Mouse (Mus musculus) embryonic facial prominence, embryonic 10.5 days (tissue): Measurements from ENCODE around the gene Gusb. TPM values are rescaled to one million over a fixed set of nuclear protein-coding genes. Genes with fewer than 3 reads are reported as not detected.

Source experiments
- DNase-seq: peaks from one replicate; pipeline ENCODE4 v3.0.0-alpha.2; 2017; ENCODE audit warnings: low spot score
- H3K27ac ChIP-seq: fragments of 300-500 bp; sonication (generic); replicated peaks from 2 replicates; pipeline ENCODE4 v1.5.1; 2016; ENCODE audit warnings: mild to moderate bottlenecking
- H3K27me3 ChIP-seq: fragments of 300-500 bp; sonication (generic); replicated peaks from 2 replicates; pipeline ENCODE4 v1.6.1; 2016; ENCODE audit warnings: low read depth, mild to moderate bottlenecking; ENCODE audit not compliant: poor library complexity, severe bottlenecking
- H3K36me3 ChIP-seq: fragments of 300-500 bp; sonication (generic); replicated peaks from 2 replicates; pipeline ENCODE4 v1.6.1; 2016; ENCODE audit warnings: mild to moderate bottlenecking, moderate library complexity
- H3K4me1 ChIP-seq: fragments of 300-500 bp; sonication (generic); 2 replicates; pipeline ENCODE4 v1.6.1; 2016
- H3K4me3 ChIP-seq: fragments of 300-500 bp; sonication (generic); 2 replicates; pipeline ENCODE4 v1.5.1; 2016; ENCODE audit warnings: mild to moderate bottlenecking, moderate library complexity
- H3K9me3 ChIP-seq: fragments of 300-500 bp; sonication (generic); 2 replicates; pipeline ENCODE4 v1.6.1; 2016; ENCODE audit warnings: mild to moderate bottlenecking
- WGBS: fragments of 180-500 bp; shearing (Covaris S2); methylation state at CpG from one replicate; pipeline ENCODE4 v1.1.7; 2016; 5-methylcytosine and 5-hydroxymethylcytosine counted together
- polyA plus RNA-seq: library from polyadenylated mRNA; unstranded; fragments of >200 nt; fragmentation: Nextera tagmentation; extraction: Ambion mirVana; gene quantifications from 2 replicates; pipeline ENCODE4 v1.2.1, GENCODE M21; 2016

The Gusb gene
- polyA plus RNA-seq, 1 experiment from 2014 or later = 45.3 TPM

DNA sequence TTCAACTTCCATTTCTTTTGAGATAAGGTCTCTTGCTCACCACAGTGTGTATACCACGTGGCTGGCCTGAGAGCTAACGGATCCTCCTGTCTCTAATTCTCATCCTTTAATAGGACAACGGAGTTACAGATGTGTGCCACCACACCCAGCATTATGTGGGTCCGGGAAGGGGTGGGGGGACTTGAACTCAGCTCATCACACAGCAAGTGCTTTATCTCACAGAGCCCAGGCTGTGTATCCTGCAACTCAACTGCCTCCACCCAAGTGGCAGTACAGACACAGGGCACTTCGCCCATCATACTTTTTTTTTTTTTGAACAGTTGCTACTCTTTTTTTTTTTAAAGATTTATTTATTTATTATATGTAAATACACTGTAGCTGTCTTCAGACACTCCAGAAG lies 11.0 kb downstream of the Gusb start:
- no peaks in the 10 kb centered on the region for H3K27me3 ChIP-seq
- H3K9me3 ChIP-seq = no peaks in the 10 kb centered on the region
- H3K36me3 ChIP-seq = peaks cover 64% of the 10 kb centered on the region
- WGBS = 94% methylated on average over 5 of the region's 5 CpGs
- H3K4me3 ChIP-seq = no peak overlapping the region
- H3K27ac ChIP-seq = no peak overlapping the region
- H3K4me1 ChIP-seq = no peaks in the 10 kb centered on the region
- DNase-seq = no peak

DNA sequence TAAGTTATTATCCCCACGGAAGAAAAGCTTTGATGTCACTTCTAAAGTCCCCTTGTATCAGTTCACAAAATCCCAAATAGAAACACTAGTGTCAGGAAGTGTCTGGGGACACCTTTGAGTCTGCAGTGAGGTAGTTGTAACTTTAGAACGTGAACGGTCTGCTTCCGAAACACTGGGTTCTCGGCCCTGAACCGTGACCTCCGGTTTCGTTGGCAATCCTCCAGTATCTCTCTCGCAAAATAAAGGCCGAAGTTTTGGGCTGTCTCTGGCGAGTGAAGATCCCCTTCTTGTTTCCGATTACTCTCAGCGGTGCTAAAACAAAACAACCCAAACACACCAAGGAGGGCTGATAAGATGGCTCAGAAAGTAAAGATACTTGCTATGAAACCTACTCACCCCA lies 13.5 kb downstream of the Gusb start:
- H3K36me3 ChIP-seq = peaks cover 63% of the 10 kb centered on the region
- no peaks in the 10 kb centered on the region for H3K9me3 ChIP-seq
- no peaks in the 10 kb centered on the region for H3K4me1 ChIP-seq
- no peak overlapping the region for H3K27ac ChIP-seq
- H3K27me3 ChIP-seq = no peaks in the 10 kb centered on the region
- no peak for DNase-seq
- whole genome bisulfite sequencing = 90% methylated on average over 13 of the region's 13 CpGs
- H3K4me3 ChIP-seq = no peak overlapping the region

DNA sequence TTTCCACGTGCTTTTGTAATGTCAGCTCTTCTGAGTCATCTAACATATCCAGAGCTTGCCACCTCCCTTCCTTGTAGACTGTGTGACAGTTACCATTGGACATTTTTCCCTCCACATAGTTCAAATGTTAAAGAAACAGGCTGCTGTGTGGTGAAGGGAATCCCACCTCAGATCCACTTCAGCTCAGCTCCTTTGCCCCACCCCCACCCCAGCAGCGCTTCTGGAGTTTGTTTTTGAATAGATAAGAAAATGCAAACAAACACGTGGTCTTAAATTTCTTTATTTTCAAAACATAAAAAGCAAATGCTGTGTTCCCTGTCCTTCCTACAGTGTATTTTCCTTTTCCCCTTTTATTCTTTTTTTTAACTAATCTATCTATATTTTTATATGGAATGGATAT lies 22.6 kb downstream of the Gusb start:
- 77% methylated on average over 3 of the region's 3 CpGs for WGBS
- Histone ChIP-seq H3K4me3 (no peak overlapping the region), H3K9me3 (no peaks in the 10 kb centered on the region), H3K27ac (no peak overlapping the region), H3K36me3 (peaks cover 44% of the 10 kb centered on the region), H3K4me1 (no peaks in the 10 kb centered on the region), H3K27me3 (no peaks in the 10 kb centered on the region)
- no peak for DNase-seq

DNA sequence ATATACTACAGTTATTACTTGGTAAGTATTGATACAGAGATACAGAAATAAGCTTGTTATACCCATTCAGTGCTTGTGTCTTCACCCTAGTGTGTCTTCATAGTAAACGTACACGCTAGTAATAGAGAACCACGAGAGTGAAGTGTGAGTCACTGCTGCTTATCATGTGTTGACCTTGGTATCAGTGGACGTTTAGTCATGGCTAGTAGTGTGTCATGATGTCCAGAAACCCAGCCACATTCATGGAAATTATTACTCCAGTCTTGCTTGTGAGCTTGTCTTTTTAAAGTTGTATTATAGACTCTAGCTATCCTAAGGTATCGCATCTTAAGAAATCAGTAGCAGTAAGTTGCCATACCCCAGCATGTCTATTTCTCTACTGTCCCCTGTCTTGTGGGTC lies 24.2 kb downstream of the Gusb start:
- H3K36me3 ChIP-seq = peaks cover 39% of the 10 kb centered on the region
- H3K27me3 ChIP-seq = no peaks in the 10 kb centered on the region
- H3K9me3 ChIP-seq = no peaks in the 10 kb centered on the region
- no peak overlapping the region for H3K4me3 ChIP-seq
- DNase-seq = no peak
- no peaks in the 10 kb centered on the region for H3K4me1 ChIP-seq
- H3K27ac ChIP-seq = no peak overlapping the region
- WGBS = 93% methylated on average over 5 of the region's 5 CpGs

DNA sequence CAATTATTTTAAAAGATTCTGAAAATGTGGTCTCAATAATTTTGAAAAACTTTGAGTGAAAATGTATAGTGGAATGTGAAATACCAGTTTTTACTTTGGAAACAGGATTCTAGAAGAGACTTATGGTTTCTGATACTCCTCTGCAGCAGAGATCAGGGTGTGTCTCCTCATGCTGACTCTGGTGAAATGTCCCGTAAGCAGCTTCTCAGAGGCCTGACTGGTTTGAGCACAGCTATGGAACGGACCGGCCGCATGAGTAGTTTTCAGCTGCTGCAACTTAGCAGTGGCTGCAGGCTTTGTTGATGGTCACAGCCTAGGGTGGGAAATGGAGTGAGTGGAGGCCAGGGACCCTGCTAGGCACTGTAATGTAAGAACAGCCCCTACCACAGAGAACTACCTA lies 25.1 kb downstream of the Gusb start:
- Histone ChIP-seq H3K27me3 (no peaks in the 10 kb centered on the region), H3K9me3 (no peaks in the 10 kb centered on the region), H3K36me3 (peaks cover 37% of the 10 kb centered on the region), H3K4me3 (no peak overlapping the region), H3K4me1 (no peaks in the 10 kb centered on the region), H3K27ac (no peak overlapping the region)
- 90% methylated on average over 4 of the region's 4 CpGs for WGBS
- DNase-seq = no peak

DNA sequence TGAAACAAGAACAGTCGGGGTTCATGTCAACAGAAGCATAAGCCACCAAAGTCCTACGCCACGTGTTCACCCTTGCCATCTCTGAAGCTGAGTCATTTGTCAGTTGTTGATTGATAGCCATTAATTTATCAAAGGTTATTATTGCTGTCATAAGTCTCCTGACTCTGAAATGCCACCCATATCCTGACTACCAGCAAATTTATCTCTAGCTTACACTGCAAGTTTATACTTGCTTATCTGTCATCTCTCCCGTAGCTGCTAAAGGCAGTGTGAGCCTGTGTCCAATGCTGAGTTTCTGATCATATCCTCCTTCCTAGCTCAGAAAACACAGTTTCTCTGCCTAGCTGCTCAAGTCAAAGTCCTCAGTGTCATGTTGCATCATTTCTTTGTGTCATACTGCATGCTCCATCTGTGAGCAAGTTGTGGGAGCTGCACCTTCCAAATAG lies 28.0 kb downstream of the Gusb start:
- Histone ChIP-seq H3K4me1 (no peaks in the 10 kb centered on the region), H3K9me3 (no peaks in the 10 kb centered on the region), H3K36me3 (peaks cover 40% of the 10 kb centered on the region), H3K27ac (no peak overlapping the region), H3K27me3 (no peaks in the 10 kb centered on the region), H3K4me3 (no peak overlapping the region)
- 93% methylated on average over 4 of the region's 4 CpGs for WGBS
- no peak for DNase-seq

DNA sequence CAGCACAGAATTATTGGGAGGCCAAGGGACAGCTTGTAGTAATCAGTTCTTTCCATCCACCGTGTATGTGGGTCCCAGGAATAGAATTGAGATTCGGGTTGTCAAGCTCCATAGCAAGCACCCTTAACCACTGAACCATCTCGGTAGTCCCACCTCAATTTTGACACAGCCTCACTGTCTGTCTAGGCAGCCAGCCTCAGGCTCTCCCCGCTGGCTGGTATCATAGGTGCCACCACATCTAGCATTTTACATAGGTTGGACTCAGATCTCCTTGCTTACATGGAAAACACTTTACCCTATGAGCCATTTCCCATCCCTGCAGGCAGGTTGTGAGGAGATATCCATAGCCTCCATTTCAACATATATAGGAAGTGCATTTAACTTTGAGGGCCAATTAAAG lies 28.5 kb downstream of the Gusb start:
- no peak overlapping the region for H3K4me3 ChIP-seq
- no peak for DNase-seq
- no peaks in the 10 kb centered on the region for H3K4me1 ChIP-seq
- no peak overlapping the region for H3K27ac ChIP-seq
- H3K9me3 ChIP-seq = no peaks in the 10 kb centered on the region
- no peaks in the 10 kb centered on the region for H3K27me3 ChIP-seq
- 91% methylated on average over 4 of the region's 4 CpGs for WGBS
- H3K36me3 ChIP-seq = peaks cover 40% of the 10 kb centered on the region

DNA sequence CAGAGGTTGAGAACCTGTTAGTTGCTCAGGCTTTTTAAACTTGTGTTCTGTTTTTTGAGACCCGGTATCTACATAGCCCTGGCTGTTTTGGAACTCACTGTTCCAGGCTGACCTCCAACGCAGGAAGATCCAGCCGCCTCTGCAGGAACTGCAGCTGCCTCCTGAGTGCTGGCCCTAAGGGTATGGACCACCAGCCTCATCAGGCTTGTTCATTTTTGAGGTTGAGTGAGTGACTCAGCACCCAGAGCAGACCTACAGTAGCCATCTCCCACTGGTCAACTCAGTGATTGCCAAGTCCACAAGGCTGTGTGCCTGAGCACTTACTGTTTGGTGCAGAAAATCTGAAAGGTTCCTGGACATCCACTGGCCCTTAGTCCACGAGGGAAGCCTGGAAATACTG lies 31.4 kb downstream of the Gusb start:
- no peaks in the 10 kb centered on the region for H3K27me3 ChIP-seq
- H3K9me3 ChIP-seq = no peaks in the 10 kb centered on the region
- peaks cover 34% of the 10 kb centered on the region for H3K36me3 ChIP-seq
- WGBS = 89% methylated on average over 4 of the region's 4 CpGs
- DNase-seq = no peak
- no peaks in the 10 kb centered on the region for H3K4me1 ChIP-seq
- H3K4me3 ChIP-seq = no peak overlapping the region
- H3K27ac ChIP-seq = no peak overlapping the region

DNA sequence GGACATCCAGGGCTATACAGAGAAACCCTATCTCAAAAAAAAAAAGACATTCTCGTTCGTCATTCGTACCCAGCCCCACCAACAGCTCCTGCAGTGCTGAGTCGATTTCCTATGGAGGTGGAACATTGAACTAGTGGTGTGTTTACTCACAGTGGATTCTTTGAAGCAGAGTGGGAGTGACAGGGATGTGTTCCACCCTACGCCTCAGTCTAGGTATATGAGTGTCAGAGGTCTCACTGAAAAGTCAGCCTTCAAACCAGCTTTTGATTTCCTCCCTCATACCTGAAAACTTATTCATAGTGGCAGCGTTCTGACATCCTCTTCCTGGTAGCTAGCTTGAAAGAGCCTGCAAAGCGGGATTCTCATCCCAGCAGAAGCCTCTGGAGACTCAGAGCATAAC lies 34.4 kb downstream of the Gusb start:
- no peaks in the 10 kb centered on the region for H3K27me3 ChIP-seq
- DNase-seq = no peak
- H3K4me1 ChIP-seq = no peaks in the 10 kb centered on the region
- H3K27ac ChIP-seq = no peak overlapping the region
- no peak overlapping the region for H3K4me3 ChIP-seq
- no peaks in the 10 kb centered on the region for H3K9me3 ChIP-seq
- WGBS = 88% methylated on average over 7 of the region's 7 CpGs
- H3K36me3 ChIP-seq = peaks cover 20% of the 10 kb centered on the region

DNA sequence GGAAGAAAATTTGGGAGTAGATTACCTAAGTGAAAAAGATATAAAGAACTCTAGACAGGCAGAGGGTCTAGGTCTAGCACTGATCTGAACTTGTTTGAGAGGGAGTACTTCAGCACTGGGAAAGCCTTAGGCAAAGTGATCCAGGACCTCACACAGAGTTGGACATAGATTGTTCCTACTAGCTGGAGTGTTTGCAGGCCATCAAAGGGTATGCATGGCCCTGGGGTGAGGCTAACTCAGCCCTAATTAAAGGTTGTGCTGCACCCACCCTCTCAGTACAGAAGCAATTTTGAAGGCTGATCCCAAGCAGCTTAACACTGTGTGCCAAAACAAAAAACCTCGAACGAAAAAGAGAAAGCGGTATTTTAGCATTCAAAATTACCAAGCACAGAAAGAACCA lies 36.4 kb downstream of the Gusb start:
- Histone ChIP-seq H3K4me3 (no peak overlapping the region), H3K27ac (no peak overlapping the region), H3K36me3 (peaks cover 4% of the 10 kb centered on the region), H3K27me3 (no peaks in the 10 kb centered on the region), H3K9me3 (no peaks in the 10 kb centered on the region), H3K4me1 (no peaks in the 10 kb centered on the region)
- DNase-seq = no peak
- WGBS = 78% methylated on average over 3 of the region's 3 CpGs

DNA sequence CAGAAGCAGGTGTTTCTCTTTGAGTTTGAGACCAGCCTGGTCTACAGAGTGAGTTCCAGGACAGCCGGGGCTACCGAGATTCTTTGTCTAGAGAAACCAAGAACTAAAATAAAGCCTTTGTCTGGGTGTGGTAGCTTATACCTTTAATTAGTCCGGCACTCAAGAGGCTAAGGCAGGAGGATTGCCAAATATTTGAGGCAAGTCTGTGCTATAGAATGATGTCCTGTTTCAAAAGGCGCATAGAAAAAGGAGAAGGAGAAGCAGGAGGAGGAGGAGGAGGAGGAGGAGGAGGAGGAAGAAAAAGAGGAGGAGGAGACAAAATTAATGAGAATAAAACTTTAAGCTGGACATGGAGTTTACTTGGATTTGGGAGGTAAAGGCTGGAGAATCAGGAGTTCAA lies 39.6 kb downstream of the Gusb start:
- WGBS = 80% methylated on average over 4 of the region's 4 CpGs
- Histone ChIP-seq H3K4me1 (no peaks in the 10 kb centered on the region), H3K9me3 (peaks cover 3% of the 10 kb centered on the region; the same call in 1 of the 2 replicates), H3K27ac (no peak overlapping the region), H3K36me3 (peaks cover 24% of the 10 kb centered on the region), H3K4me3 (no peak overlapping the region), H3K27me3 (no peaks in the 10 kb centered on the region)
- DNase-seq = no peak

DNA sequence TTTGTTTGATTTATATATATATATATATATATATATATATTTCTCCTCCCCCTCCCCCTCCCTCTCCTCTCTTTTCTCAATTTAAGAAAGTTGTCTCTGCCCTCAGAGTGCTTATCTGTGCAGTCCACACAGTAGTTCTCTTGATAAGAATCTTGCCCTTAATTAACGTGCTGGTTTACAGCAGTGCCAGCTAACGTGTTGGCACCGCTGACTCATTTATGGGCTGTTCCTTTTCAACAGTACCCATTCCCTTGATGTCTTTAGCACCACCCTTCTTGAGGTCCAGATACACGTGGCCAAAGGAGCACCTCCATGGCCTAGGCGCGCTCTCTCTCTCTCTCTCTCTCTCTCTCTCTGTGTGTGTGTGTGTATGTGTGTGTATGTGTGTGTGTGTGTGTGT lies 47.1 kb downstream of the Gusb start:
- peaks cover 42% of the 10 kb centered on the region for H3K36me3 ChIP-seq
- DNase-seq = no peak
- H3K9me3 ChIP-seq = peaks cover 3% of the 10 kb centered on the region; the same call in 1 of the 2 replicates
- H3K27me3 ChIP-seq = no peaks in the 10 kb centered on the region
- WGBS = 89% methylated on average over 6 of the region's 6 CpGs
- no peak overlapping the region for H3K27ac ChIP-seq
- H3K4me3 ChIP-seq = no peak overlapping the region
- H3K4me1 ChIP-seq = peaks cover 3% of the 10 kb centered on the region; the same call in 1 of the 2 replicates

DNA sequence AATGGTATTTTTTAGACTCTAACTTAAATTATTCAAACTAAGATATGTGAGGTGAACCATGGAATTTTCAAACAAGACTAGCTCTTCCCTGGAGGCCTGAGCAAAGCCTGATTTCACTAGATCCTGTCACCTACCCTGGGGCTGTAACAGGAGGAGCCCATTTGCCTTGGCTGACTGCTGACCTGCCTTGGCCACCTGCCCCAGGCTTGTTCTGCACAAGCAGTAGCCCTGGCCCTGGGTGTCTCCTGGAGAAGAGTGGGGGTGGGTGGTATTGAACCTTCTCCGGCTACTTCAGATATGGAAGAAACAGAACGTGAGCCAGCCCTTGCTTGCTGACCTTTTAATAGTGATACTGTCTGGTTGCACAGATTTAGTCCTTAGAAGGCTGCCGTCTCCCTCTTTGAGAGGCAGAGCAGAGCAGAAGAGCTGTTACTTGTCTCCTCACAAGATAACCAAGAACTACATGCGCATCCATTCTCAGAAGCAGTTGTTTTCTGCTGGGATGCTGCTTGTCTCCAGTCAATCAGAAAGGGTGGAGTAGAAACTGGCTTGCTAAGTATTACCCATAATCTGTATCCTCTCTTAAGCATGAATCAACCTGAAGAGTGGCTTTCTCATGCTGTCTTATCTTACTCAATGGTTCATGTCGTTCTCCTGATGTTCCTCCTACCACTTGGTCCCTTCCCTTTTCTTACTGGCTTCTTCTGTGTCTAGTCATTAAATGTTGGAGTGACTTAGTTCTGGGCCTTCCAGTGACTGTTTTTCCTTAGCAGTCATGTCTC lies 48.2 kb downstream of the Gusb start:
- 86% methylated on average over 5 of the region's 5 CpGs for WGBS
- H3K9me3 ChIP-seq = no peaks in the 10 kb centered on the region
- peaks cover 3% of the 10 kb centered on the region; the same call in 1 of the 2 replicates for H3K4me1 ChIP-seq
- H3K27ac ChIP-seq = no peak overlapping the region
- H3K4me3 ChIP-seq = no peak overlapping the region
- H3K36me3 ChIP-seq = peaks cover 38% of the 10 kb centered on the region
- H3K27me3 ChIP-seq = no peaks in the 10 kb centered on the region
- no peak for DNase-seq
